Mouse (Mus musculus) embryonic facial prominence, embryonic 14.5 days (tissue): ENCODE measurements around the gene Tada2a. TPM values are rescaled to one million over a fixed set of nuclear protein-coding genes. Genes with fewer than 3 reads are reported as not detected.

Experiments
- polyA plus RNA-seq: library from polyadenylated mRNA; unstranded; fragments of >200 nt; fragmentation: Nextera tagmentation; extraction: Ambion mirVana; gene quantifications from 2 replicates; pipeline ENCODE4 v1.2.1, GENCODE M21; 2014

Gene Tada2a
- polyA plus RNA-seq, 1 experiment from 2014 or later, result 29.4 TPM

Other genes with a start within 250 kb of the Tada2a start
- 29.0 and 33.3 TPM in 2 replicates for gene Ddx52, start 187.5 kb downstream of the Tada2a start, polyA plus RNA-seq
- gene Synrg, start 165.2 kb downstream of the Tada2a start, polyA plus RNA-seq, result 10.1 and 11.8 TPM in 2 replicates
- gene Dusp14, start 60.3 kb downstream of the Tada2a start, polyA plus RNA-seq, result 17.6 and 21.1 TPM in 2 replicates
- gene Acaca, start 72 bp upstream of the Tada2a start, polyA plus RNA-seq, result 17.4 and 20.5 TPM in 2 replicates
- gene Gm11437, start 37.9 kb upstream of the Tada2a start, polyA plus RNA-seq, result not detected in 2 replicates